In the genomic region with DNA sequence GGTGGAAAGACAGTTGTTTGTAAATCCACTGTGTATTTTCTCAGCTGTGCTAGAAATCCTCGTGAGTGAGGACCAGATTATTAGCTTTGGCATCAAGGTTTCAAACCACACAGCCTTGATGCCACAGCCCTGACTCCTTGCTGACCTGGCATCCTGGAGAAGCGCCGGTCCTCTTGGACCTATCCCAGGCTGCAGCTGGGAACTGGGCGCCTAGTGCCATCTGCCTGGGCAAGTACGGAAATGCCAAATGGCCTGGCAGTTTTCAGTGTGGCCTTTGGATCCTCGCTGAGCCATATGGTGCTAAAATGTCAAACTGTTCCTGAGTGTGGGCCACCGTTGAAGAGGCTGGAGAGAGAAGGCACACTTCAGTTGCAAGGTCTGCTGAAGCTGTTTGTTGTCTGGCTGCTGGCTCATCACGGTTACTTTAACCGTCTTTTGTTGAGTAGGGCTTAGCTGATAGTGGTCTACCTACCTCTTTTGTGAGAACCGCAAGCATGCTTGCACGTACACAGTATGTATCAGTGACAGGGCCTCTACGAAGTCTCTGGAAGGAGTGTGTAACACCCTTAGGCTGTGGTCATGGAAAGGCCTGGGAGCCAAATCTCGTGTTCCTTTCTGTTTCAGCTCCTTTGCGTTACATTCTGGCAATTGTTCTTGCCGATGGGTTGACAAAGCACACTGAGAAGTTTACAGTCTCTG, we compare ENCODE assay signal across 9 mouse cellular contexts. TPM values are rescaled to one million over a fixed set of nuclear protein-coding genes. Genes with fewer than 3 reads are reported as not detected.
DNase-seq lines count a peak whose midpoint lies in the region; ATAC-seq lines count a peak whose summit lies in the region.
"Had no signal": no experiment of that assay in that cellular context is flagged by ENCODE, and none has a peak within 500 bp of the region (broad histone marks: within the 10 kb centered on the region; RNA-seq: fewer than 3 reads in every experiment).

No protein-coding gene starts in this region.

- no peak overlapping the region for H3K9ac ChIP-seq in intestine, embryonic 16.5 days (ENCODE audit: low read depth, low read length)

- H3K4me1 ChIP-seq in intestine, embryonic 16.5 days (ENCODE audit: control insufficient read depth, insufficient read depth, low read length), result peaks cover 3% of the 10 kb centered on the region; the same call in 1 of the 2 replicates
- H3K4me1 ChIP-seq: megakaryocyte, embryonic 14.5 days had no signal

- peak; percentile 54 for DNase-seq in ovary, adult 18-20 months (ENCODE audit: low spot score)
- no peak for DNase-seq in ovary, postnatal 14 days (ENCODE audit: low spot score)
- peak; percentile 99 for DNase-seq in cerebellum, adult 11-12 months
- DNase-seq in gastrocnemius, adult 8-10 months (ENCODE audit: low spot score in 2 of 2), result peak; percentile 67 to 84
- peak; percentile 54 for DNase-seq in lung, postnatal 36 days
- no peak for DNase-seq in frontal cortex, postnatal 25 days (ENCODE audit: low spot score in 2 of 2)

- H3K4me2 ChIP-seq in intestine, embryonic 16.5 days (ENCODE audit: low read depth, low read length), result no peak overlapping the region

- no peak overlapping the region for H3K4me3 ChIP-seq in intestine, embryonic 16.5 days (ENCODE audit: low read length)
- H3K4me3 ChIP-seq: megakaryocyte, embryonic 14.5 days had no signal

- no peaks in the 10 kb centered on the region for H3K27me3 ChIP-seq in intestine, embryonic 16.5 days (replicated peaks; ENCODE audit: control insufficient read depth, insufficient read depth, low read length)

- H3K27ac ChIP-seq in intestine, embryonic 16.5 days (ENCODE audit: low read length), result no peak overlapping the region

- no peaks in the 10 kb centered on the region for H3K9me3 ChIP-seq in intestine, embryonic 16.5 days (ENCODE audit: control insufficient read depth, low read length)

- peak; percentile 13 for ATAC-seq in intestine, embryonic 16.5 days
- no peak for ATAC-seq in erythroblast, adult 5-6 weeks (replicated peaks; ENCODE audit: low FRiP score, poor library complexity, severe bottlenecking)

- 63% methylated on average over 15 of the region's 15 CpGs for WGBS in intestine, embryonic 16.5 days

- H3K36me3 ChIP-seq in intestine, embryonic 16.5 days (ENCODE audit: control insufficient read depth, insufficient read depth, low read length), result no peaks in the 10 kb centered on the region

RNA-seq across cellular contexts. Expression of gene Dock4, which starts 53.3 kb away (rescaled TPM):
- 10 to 100 TPM in 2 of 4 experiments, 1 to 10 TPM in 2; 7.9 to 11.6 (median 9.4) TPM for total RNA-seq in gastrocnemius, adult 8-10 months (2022)
- 3.4 and 4.2 TPM in 2 replicates for polyA plus RNA-seq in intestine, embryonic 16.5 days (2015; fragmentation: Nextera tagmentation; extraction: Ambion mirVana)
- total RNA-seq in erythroblast, adult 5-6 weeks (2015; ENCODE audit: low replicate concordance), result 0.19 and 1.7 TPM in 2 replicates
- total RNA-seq in erythroblast, adult 5-6 weeks (2017; ENCODE audit: low replicate concordance), result 0.17 and 0.28 TPM in 2 replicates

RNA-seq across cellular contexts. Expression of gene Zfp277, which starts 53.4 kb away (rescaled TPM):
- 1 to 10 TPM; 7.0 to 8.7 (median 8.0) TPM for total RNA-seq in gastrocnemius, adult 8-10 months (2022)
- polyA plus RNA-seq in intestine, embryonic 16.5 days (2015; fragmentation: Nextera tagmentation; extraction: Ambion mirVana), result 27.7 and 29.3 TPM in 2 replicates
- total RNA-seq in erythroblast, adult 5-6 weeks (2015; ENCODE audit: low replicate concordance), result 2.3 and 9.0 TPM in 2 replicates
- total RNA-seq in erythroblast, adult 5-6 weeks (2017; ENCODE audit: low replicate concordance), result 7.0 and 8.4 TPM in 2 replicates

Comparison
In these comparisons a context has a peak if more than half of its experiments do, and no peak if none do; other contexts are left out.
1. DNase-seq: peak in ovary, adult 18-20 months (single experiment), cerebellum, adult 11-12 months (single experiment), gastrocnemius, adult 8-10 months (2 of 2) and lung, postnatal 36 days (single experiment); none in ovary, postnatal 14 days (single experiment) and frontal cortex, postnatal 25 days (0 of 2).